Mouse (Mus musculus) liver, embryonic 15.5 days (tissue): ENCODE measurements around the gene Nrp2. TPM values are rescaled to one million over a fixed set of nuclear protein-coding genes. Genes with fewer than 3 reads are reported as not detected.

Experiments
- ATAC-seq: fragments of 200-750 bp; cut with Nextera tagmentation; 2 replicates; pipeline ENCODE4 v1.8.0; 2017; ENCODE audit warnings: moderate number of reproducible peaks, mild to moderate bottlenecking, moderate library complexity; ENCODE audit not compliant: insufficient read depth
- H3K27ac ChIP-seq: fragments of 300-500 bp; sonication (generic); replicated peaks from 2 replicates; pipeline ENCODE4 v1.5.1; 2015; ENCODE audit warnings: mild to moderate bottlenecking, inconsistent platforms
- H3K27me3 ChIP-seq: fragments of 300-500 bp; sonication (generic); 2 replicates; pipeline ENCODE4 v1.6.1; 2015; ENCODE audit warnings: mild to moderate bottlenecking, inconsistent platforms
- H3K36me3 ChIP-seq: fragments of 300-500 bp; sonication (generic); replicated peaks from 2 replicates; pipeline ENCODE4 v1.6.1; 2015; ENCODE audit warnings: moderate library complexity, mild to moderate bottlenecking, inconsistent platforms
- H3K4me1 ChIP-seq: fragments of 300-500 bp; sonication (generic); replicated peaks from 2 replicates; pipeline ENCODE4 v1.6.1; 2015; ENCODE audit warnings: inconsistent platforms
- H3K4me2 ChIP-seq: fragments of 300-500 bp; sonication (generic); 2 replicates; pipeline ENCODE4 v1.6.1; 2015; ENCODE audit warnings: moderate library complexity, mild to moderate bottlenecking, inconsistent platforms
- H3K4me3 ChIP-seq: fragments of 300-500 bp; sonication (generic); replicated peaks from 2 replicates; pipeline ENCODE4 v1.5.1; 2015; ENCODE audit warnings: mild to moderate bottlenecking, inconsistent platforms
- H3K9ac ChIP-seq: fragments of 300-500 bp; sonication (generic); 2 replicates; pipeline ENCODE4 v1.6.1; 2015; ENCODE audit warnings: moderate library complexity, mild to moderate bottlenecking, inconsistent platforms
- H3K9me3 ChIP-seq: fragments of 300-500 bp; sonication (generic); replicated peaks from 2 replicates; pipeline ENCODE4 v1.6.1; 2016; ENCODE audit warnings: inconsistent platforms
- WGBS: fragments of 180-500 bp; shearing (Covaris S2); methylation state at CpG from one replicate; pipeline ENCODE4 v1.1.7; 2015; ENCODE audit warnings: mixed read lengths; ENCODE audit not compliant: insufficient replicate concordance; 5-methylcytosine and 5-hydroxymethylcytosine counted together
- polyA plus RNA-seq: library from polyadenylated mRNA; unstranded; fragments of >200 nt; fragmentation: Nextera tagmentation; extraction: Ambion mirVana; gene quantifications from 2 replicates; pipeline ENCODE4 v1.2.1, GENCODE M21; 2015

The Nrp2 gene
- polyA plus RNA-seq = 0.71 and 0.75 TPM in 2 replicates

GRCm38 (mm10) chr1:62703158-62704116 lies at the start of gene Nrp2:
TSS of gene Nrp2 (plus strand) at chr1:62703285.
- Histone ChIP-seq H3K4me3 (peak within 1 kb of the TSS; percentile 54), H3K4me2 (peak within 1 kb of the TSS; percentile 76), H3K9ac (no peak within 1 kb of the TSS), H3K9me3 (no peaks in the 10 kb centered on the region), H3K36me3 (no peaks in the 10 kb centered on the region), H3K4me1 (peaks cover 11% of the 10 kb centered on the region), H3K27ac (no peak within 1 kb of the TSS), H3K27me3 (peaks cover 76% of the 10 kb centered on the region)
- under 1% methylated on average over 76 of the region's 76 CpGs for WGBS
- peak; percentile 45; the same call in 1 of the 2 replicates for ATAC-seq

GRCm38 (mm10) chr1:62654436-62654835 lies 48.6 kb upstream of the Nrp2 start:
- Histone ChIP-seq H3K4me1 (no peaks in the 10 kb centered on the region), H3K9ac (no peak overlapping the region), H3K4me2 (no peak overlapping the region), H3K27me3 (no peaks in the 10 kb centered on the region), H3K36me3 (no peaks in the 10 kb centered on the region), H3K4me3 (no peak overlapping the region), H3K27ac (no peak overlapping the region), H3K9me3 (no peaks in the 10 kb centered on the region)
- no peak for ATAC-seq
- 60% methylated on average over 6 of the region's 6 CpGs for WGBS

- 35% methylated on average over 8 of the region's 8 CpGs for WGBS
- 0 out of 2 replicates have a peak overlapping the region, but pooled peaks have one; percentile 19 for H3K27ac ChIP-seq
- H3K4me3 ChIP-seq = no peak overlapping the region
- H3K4me2 ChIP-seq = no peak overlapping the region
- no peaks in the 10 kb centered on the region for H3K9me3 ChIP-seq
- H3K27me3 ChIP-seq = no peaks in the 10 kb centered on the region
- 0 out of 2 replicates have a peak, but pooled peaks have one; percentile 44 for ATAC-seq
- no peaks in the 10 kb centered on the region for H3K36me3 ChIP-seq
- H3K4me1 ChIP-seq = no peaks in the 10 kb centered on the region
- H3K9ac ChIP-seq = no peak overlapping the region
Measured at GRCm38 (mm10) chr1:62664960-62665645, 38.0 kb upstream of the Nrp2 start.

GRCm38 (mm10) chr1:62665771-62666730 lies 37.0 kb upstream of the Nrp2 start:
- no peak for ATAC-seq
- Histone ChIP-seq H3K9ac (no peak overlapping the region), H3K27me3 (no peaks in the 10 kb centered on the region), H3K4me3 (no peak overlapping the region), H3K36me3 (no peaks in the 10 kb centered on the region), H3K4me2 (no peak overlapping the region), H3K9me3 (no peaks in the 10 kb centered on the region), H3K4me1 (no peaks in the 10 kb centered on the region), H3K27ac (no peak overlapping the region)
- WGBS = 47% methylated on average over 5 of the region's 5 CpGs

- H3K27me3 ChIP-seq = no peaks in the 10 kb centered on the region
- no peak for ATAC-seq
- H3K9ac ChIP-seq = no peak overlapping the region
- H3K4me2 ChIP-seq = no peak overlapping the region
- H3K27ac ChIP-seq = no peak overlapping the region
- H3K4me3 ChIP-seq = no peak overlapping the region
- WGBS = 54% methylated on average over 5 of the region's 5 CpGs
- no peaks in the 10 kb centered on the region for H3K36me3 ChIP-seq
- no peaks in the 10 kb centered on the region for H3K4me1 ChIP-seq
- H3K9me3 ChIP-seq = no peaks in the 10 kb centered on the region
Measured at GRCm38 (mm10) chr1:62666780-62667179, 36.3 kb upstream of the Nrp2 start.

GRCm38 (mm10) chr1:62678611-62679344 lies 24.3 kb upstream of the Nrp2 start:
- Histone ChIP-seq H3K4me3 (no peak overlapping the region), H3K27ac (peak overlapping the region; percentile 42; the same call in 1 of the 2 replicates), H3K9ac (no peak overlapping the region), H3K27me3 (no peaks in the 10 kb centered on the region), H3K9me3 (no peaks in the 10 kb centered on the region; the same call in 1 of the 2 replicates), H3K36me3 (no peaks in the 10 kb centered on the region), H3K4me2 (no peak overlapping the region), H3K4me1 (no peaks in the 10 kb centered on the region)
- 15% methylated on average over 4 of the region's 4 CpGs for WGBS
- 0 out of 2 replicates have a peak, but pooled peaks have one; percentile 31 for ATAC-seq

- WGBS = 32% methylated on average over 2 of the region's 2 CpGs
- Histone ChIP-seq H3K4me3 (no peak overlapping the region), H3K36me3 (no peaks in the 10 kb centered on the region), H3K27me3 (no peaks in the 10 kb centered on the region), H3K9ac (no peak overlapping the region), H3K27ac (peak overlapping the region; percentile 42; the same call in 1 of the 2 replicates), H3K4me2 (no peak overlapping the region), H3K4me1 (no peaks in the 10 kb centered on the region), H3K9me3 (no peaks in the 10 kb centered on the region; the same call in 1 of the 2 replicates)
- peak; percentile 51 for ATAC-seq
Measured at GRCm38 (mm10) chr1:62679466-62679865, 23.6 kb upstream of the Nrp2 start.

GRCm38 (mm10) chr1:62682456-62683385 lies 20.4 kb upstream of the Nrp2 start:
- Histone ChIP-seq H3K9me3 (no peaks in the 10 kb centered on the region), H3K4me1 (no peaks in the 10 kb centered on the region), H3K27ac (no peak overlapping the region), H3K27me3 (no peaks in the 10 kb centered on the region), H3K4me2 (no peak overlapping the region), H3K36me3 (no peaks in the 10 kb centered on the region), H3K9ac (no peak overlapping the region), H3K4me3 (no peak overlapping the region)
- 58% methylated on average over 21 of the region's 21 CpGs for WGBS
- no peak for ATAC-seq

- no peak overlapping the region for H3K4me2 ChIP-seq
- 52% methylated on average over 2 of the region's 2 CpGs for WGBS
- H3K27ac ChIP-seq = no peak overlapping the region
- H3K9ac ChIP-seq = no peak overlapping the region
- H3K27me3 ChIP-seq = no peaks in the 10 kb centered on the region
- ATAC-seq = no peak
- H3K9me3 ChIP-seq = no peaks in the 10 kb centered on the region
- H3K4me1 ChIP-seq = no peaks in the 10 kb centered on the region
- no peaks in the 10 kb centered on the region for H3K36me3 ChIP-seq
- no peak overlapping the region for H3K4me3 ChIP-seq
Measured at GRCm38 (mm10) chr1:62683498-62683897, 19.6 kb upstream of the Nrp2 start.
